Mouse (Mus musculus) embryonic facial prominence, embryonic 14.5 days (tissue): ENCODE results near the gene Sfmbt2. TPM values are rescaled to one million over a fixed set of nuclear protein-coding genes. Genes with fewer than 3 reads are reported as not detected.
A peak's percentile ranks its signal among the peaks of the same experiment; 100 is the strongest.

Experiments
- ATAC-seq: fragments of 200-750 bp; cut with Nextera tagmentation; 2 replicates; pipeline ENCODE4 v1.8.0; 2017; ENCODE audit warnings: low read depth, moderate number of reproducible peaks, moderate TSS enrichment
- DNase-seq: peaks from one replicate; pipeline ENCODE4 v3.0.0-alpha.2; 2015; ENCODE audit warnings: low spot score
- H3K27ac ChIP-seq: fragments of 300-500 bp; sonication (generic); replicated peaks from 2 replicates; pipeline ENCODE4 v1.5.1; 2014; ENCODE audit warnings: low read depth, mild to moderate bottlenecking, low read length, moderate library complexity
- H3K27me3 ChIP-seq: fragments of 300-500 bp; sonication (generic); replicated peaks from 2 replicates; pipeline ENCODE4 v1.6.1; 2014; ENCODE audit warnings: low read length; ENCODE audit not compliant: control insufficient read depth, insufficient read depth
- H3K36me3 ChIP-seq: fragments of 300-500 bp; sonication (generic); 2 replicates; pipeline ENCODE4 v1.6.1; 2014; ENCODE audit warnings: low read length, mixed read lengths; ENCODE audit not compliant: control insufficient read depth, insufficient read depth
- H3K4me1 ChIP-seq: fragments of 300-500 bp; sonication (generic); 2 replicates; pipeline ENCODE4 v1.6.1; 2014; ENCODE audit warnings: antibody characterized with exemption, low read length; ENCODE audit not compliant: control insufficient read depth, insufficient read depth
- H3K4me2 ChIP-seq: fragments of 300-500 bp; sonication (generic); 2 replicates; pipeline ENCODE4 v1.6.1; 2014; ENCODE audit warnings: low read depth, mild to moderate bottlenecking, low read length, moderate library complexity, mixed read lengths
- H3K4me3 ChIP-seq: fragments of 300-500 bp; sonication (generic); 2 replicates; pipeline ENCODE4 v1.5.1; 2014; ENCODE audit warnings: low read depth, mild to moderate bottlenecking, low read length
- H3K9ac ChIP-seq: fragments of 300-500 bp; sonication (generic); 2 replicates; pipeline ENCODE4 v1.6.1; 2014; ENCODE audit warnings: low read depth, mild to moderate bottlenecking, low read length, moderate library complexity, mixed read lengths
- H3K9me3 ChIP-seq: fragments of 300-500 bp; sonication (generic); 2 replicates; pipeline ENCODE4 v1.6.1; 2016; ENCODE audit warnings: low read length; ENCODE audit not compliant: control insufficient read depth
- WGBS: fragments of 180-500 bp; shearing (Covaris S2); extraction: QIAGEN DNeasy Blood & Tissue Kit; methylation state at CpG from one replicate; pipeline ENCODE4 v1.1.7; 2014; 5-methylcytosine and 5-hydroxymethylcytosine counted together
- polyA plus RNA-seq: library from polyadenylated mRNA; unstranded; fragments of >200 nt; fragmentation: Nextera tagmentation; extraction: Ambion mirVana; gene quantifications from 2 replicates; pipeline ENCODE4 v1.2.1, GENCODE M21; 2014

Sfmbt2 gene
- polyA plus RNA-seq, 1 experiment from 2014 or later: 2.5 TPM

DNA sequence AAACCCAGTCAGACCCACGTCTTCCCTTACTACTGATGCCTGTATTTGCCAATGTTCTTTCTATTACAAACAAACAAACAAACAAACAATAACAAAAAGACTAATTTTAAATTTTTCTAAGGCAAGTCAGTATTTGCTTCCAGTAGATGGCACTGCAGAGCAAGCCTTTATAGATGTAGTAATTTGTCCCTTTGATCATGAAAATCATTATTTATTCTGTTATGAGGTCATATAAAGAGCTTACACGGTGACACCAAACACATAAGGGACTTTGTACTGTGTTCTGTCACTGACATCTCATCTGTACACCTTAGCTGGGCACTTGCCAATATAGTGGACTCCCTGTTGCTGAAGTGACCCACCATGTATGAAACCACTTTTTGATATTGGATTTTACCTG lies 4.0 kb upstream of the Sfmbt2 start:
- DNase-seq: peak; percentile 33
- WGBS: 20% methylated on average over 2 of the region's 2 CpGs
- 0 out of 2 replicates have a peak, but pooled peaks cover under 1% of the 10 kb centered on the region for H3K4me1 ChIP-seq

DNA sequence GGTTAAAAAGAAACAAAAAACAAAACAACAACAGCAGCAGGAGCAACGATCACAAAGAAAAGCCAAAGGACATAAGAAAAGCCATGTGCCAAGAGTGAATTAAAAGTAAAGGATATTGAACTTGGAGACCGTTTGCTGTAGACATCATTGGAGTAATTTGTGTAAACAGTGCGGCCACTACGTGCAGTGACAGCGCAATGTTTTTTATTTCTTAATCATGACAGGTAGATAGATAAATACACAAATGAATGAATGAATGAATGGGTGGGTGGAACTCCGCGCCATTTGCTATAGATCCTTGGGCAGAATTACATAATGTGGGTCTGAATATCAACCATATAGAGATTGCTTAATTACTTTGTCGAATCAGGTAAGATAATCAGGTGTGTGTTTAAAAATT lies 634 bp upstream of the Sfmbt2 start:
- WGBS: 4% methylated on average over 8 of the region's 8 CpGs
- H3K4me2 ChIP-seq: no peak overlapping the region
- H3K4me1 ChIP-seq: peaks cover 12% of the 10 kb centered on the region
- ATAC-seq: no peak
- no peak overlapping the region for H3K9ac ChIP-seq
- H3K27ac ChIP-seq: no peak overlapping the region
- no peak for DNase-seq
- peaks cover 73% of the 10 kb centered on the region for H3K27me3 ChIP-seq
- no peaks in the 10 kb centered on the region for H3K9me3 ChIP-seq
- no peaks in the 10 kb centered on the region for H3K36me3 ChIP-seq
- H3K4me3 ChIP-seq: no peak overlapping the region

More for the DNA sequence above, 4.0 kb upstream of the Sfmbt2 start:
- Histone ChIP-seq H3K4me2 (no peak overlapping the region), H3K27ac (no peak overlapping the region), H3K9me3 (no peaks in the 10 kb centered on the region), H3K4me3 (no peak overlapping the region), H3K9ac (no peak overlapping the region), H3K36me3 (no peaks in the 10 kb centered on the region), H3K27me3 (peaks cover 51% of the 10 kb centered on the region)
- no peak for ATAC-seq

DNA sequence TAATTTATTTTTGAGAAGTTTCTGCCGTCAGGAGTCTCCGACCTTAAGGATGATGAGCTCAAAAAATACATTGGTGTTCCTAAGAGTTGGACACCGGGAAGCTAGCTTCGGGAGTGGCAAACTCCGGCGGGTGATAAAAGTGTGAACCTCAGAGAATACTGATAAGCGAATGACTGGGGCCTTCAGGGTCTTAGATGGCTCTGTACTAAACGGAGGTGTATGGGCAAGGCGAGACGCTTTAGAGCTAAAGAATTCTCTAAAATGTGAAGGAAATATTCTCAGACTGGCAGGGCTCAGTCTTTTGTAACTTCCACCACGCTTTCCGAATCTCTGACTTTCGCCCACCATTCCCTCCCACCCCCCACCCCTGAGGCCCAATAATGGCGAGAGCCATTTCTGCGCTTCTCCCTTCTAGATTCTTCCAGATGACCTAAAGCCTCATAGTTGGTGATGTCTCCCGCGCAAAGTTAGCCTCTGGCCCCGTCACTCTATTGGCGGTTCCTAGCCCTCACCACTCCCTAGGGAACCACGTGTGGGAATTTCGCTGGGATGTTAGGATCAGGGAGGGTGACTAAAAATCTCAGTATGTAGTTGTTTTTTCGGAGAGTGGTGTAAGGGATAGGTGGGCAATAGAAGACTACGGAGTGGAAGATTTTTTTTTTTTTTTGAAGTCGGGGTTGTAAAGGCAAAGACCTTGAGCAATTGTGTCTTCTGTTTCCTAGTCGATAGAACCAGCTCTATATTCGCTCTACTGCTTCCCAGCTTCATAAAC lies 563 bp downstream of the Sfmbt2 start:
- peaks cover 81% of the 10 kb centered on the region for H3K27me3 ChIP-seq
- H3K4me1 ChIP-seq: peaks cover 12% of the 10 kb centered on the region
- H3K27ac ChIP-seq: no peak overlapping the region
- 1% methylated on average over 26 of the region's 26 CpGs for WGBS
- no peaks in the 10 kb centered on the region for H3K9me3 ChIP-seq
- ATAC-seq (no peak), DNase-seq (no peak)
- no peak overlapping the region for H3K9ac ChIP-seq
- no peaks in the 10 kb centered on the region for H3K36me3 ChIP-seq
- no peak overlapping the region for H3K4me2 ChIP-seq
- peak overlapping the region; percentile 64; the same call in 1 of the 2 replicates for H3K4me3 ChIP-seq

DNA sequence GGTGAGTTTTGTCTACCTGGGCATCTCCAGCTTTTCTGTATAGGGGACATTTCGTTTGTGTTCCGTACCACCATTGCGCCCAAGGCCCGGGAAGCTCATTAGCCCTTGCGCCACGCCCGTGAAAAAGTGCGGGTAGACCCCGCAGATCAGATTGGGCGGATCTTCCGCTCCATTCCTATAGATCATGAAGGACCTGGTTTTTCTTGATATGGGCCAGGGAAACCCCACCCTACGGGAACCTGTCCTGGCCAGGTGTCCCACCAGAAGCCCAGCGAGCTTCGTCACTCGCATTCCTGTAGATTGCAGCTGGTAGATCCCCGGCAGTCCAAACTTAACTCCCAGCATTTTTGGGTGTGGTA lies 1.1 kb downstream of the Sfmbt2 start:
- Histone ChIP-seq H3K9me3 (no peaks in the 10 kb centered on the region), H3K36me3 (no peaks in the 10 kb centered on the region), H3K4me2 (peak overlapping the region; percentile 91), H3K27me3 (peaks cover 85% of the 10 kb centered on the region), H3K4me3 (peak overlapping the region; percentile 64), H3K27ac (no peak overlapping the region), H3K9ac (no peak overlapping the region), H3K4me1 (peaks cover 12% of the 10 kb centered on the region)
- ATAC-seq: no peak
- 2% methylated on average over 16 of the region's 16 CpGs for WGBS
- DNase-seq: no peak

DNA sequence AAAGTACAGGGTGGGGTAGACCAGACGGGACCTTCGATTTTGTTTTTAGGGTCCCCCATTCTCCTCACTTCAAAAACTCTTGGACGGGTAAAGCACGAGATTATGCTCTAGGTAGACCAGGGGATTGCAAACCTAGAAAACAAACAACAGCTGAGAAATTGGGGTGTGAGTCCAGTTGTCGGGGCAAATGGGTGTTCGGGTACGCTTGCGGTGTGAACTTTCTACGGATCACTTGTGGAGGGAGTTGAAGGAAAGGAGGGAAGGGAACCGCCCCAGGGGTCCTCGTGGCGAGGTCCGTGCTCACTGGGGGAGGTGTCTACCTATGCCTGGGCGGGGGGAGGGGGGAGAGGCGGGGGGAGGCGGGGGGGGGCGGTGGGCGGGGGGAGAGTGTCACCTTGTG lies 1.6 kb downstream of the Sfmbt2 start:
- Histone ChIP-seq H3K4me1 (peaks cover 12% of the 10 kb centered on the region), H3K27ac (no peak overlapping the region), H3K36me3 (no peaks in the 10 kb centered on the region), H3K27me3 (peaks cover 80% of the 10 kb centered on the region), H3K9ac (no peak overlapping the region), H3K4me2 (peak overlapping the region; percentile 91), H3K4me3 (peak overlapping the region; percentile 64), H3K9me3 (no peaks in the 10 kb centered on the region)
- no peak for ATAC-seq
- WGBS: 3% methylated on average over 9 of the region's 18 CpGs
- no peak for DNase-seq

DNA sequence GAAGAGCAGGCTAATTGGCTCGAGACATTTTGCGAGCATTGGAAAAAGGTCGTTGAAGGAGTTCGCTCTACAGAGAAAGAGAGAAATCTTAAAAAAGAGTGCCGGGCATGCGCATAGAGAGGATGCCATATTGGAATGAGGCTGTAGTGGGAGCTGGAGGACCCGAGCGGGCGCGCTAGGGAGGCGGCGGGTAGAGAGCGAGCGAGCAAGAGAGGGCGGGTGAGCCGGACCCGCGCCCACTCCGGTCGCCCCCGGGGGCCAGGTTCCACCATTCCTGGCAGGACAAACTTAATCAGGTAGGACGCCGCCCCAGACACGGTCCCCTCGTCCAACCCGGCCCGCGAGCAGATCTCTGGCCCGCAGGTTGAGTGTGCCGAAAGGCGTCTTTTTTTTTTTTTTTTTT lies 2.0 kb downstream of the Sfmbt2 start:
- Histone ChIP-seq H3K4me1 (peaks cover 12% of the 10 kb centered on the region), H3K4me3 (peak overlapping the region; percentile 64), H3K27ac (no peak overlapping the region), H3K36me3 (no peaks in the 10 kb centered on the region), H3K4me2 (peak overlapping the region; percentile 91), H3K9ac (peak overlapping the region; percentile 68), H3K27me3 (peaks cover 80% of the 10 kb centered on the region), H3K9me3 (no peaks in the 10 kb centered on the region)
- WGBS: 1% methylated on average over 18 of the region's 31 CpGs
- DNase-seq: peak; percentile 87
- ATAC-seq: peak; percentile 80

DNA sequence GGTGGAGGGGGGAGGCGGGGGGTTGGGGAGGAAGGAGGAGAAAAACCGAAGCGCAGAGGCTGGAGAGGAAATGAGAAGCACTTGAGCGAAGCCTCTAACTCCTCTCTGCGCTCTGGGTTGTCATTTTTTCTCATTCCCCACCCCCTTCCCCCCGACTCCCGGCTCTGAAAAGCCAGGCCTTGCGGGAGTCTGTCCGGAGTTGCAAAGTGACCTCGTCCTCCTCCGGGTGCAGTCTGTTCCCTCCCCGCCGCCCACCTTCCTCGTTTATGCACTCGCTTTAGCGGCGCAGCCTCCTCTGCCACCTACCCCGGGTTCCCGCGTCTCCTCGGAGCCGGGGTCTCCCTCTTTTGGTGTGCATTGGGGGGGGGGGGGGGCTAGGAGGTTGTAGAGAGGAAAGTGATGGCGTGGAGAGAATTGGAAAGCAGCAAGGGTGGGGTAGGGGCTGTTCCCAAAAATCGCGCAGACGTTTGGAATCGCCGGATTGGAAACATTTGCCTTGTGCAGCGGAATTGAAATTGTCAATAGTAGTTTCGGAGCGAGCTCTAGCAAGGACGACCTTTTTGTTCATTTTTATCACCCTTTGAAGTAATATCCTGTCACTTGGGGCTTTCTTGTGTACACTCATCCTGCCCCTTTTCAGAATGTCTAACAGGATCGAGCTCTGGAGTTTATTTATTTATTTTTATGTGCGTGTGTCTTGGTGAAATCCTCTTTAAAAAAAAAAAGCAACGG lies 2.6 kb downstream of the Sfmbt2 start:
- peak; percentile 41 for DNase-seq
- Histone ChIP-seq H3K27ac (no peak overlapping the region), H3K9me3 (no peaks in the 10 kb centered on the region), H3K4me3 (peak overlapping the region; percentile 64), H3K9ac (peak overlapping the region; percentile 68), H3K4me1 (peaks cover 12% of the 10 kb centered on the region), H3K27me3 (peaks cover 77% of the 10 kb centered on the region), H3K36me3 (no peaks in the 10 kb centered on the region), H3K4me2 (peak overlapping the region; percentile 91)
- ATAC-seq: 0 out of 2 replicates have a peak, but pooled peaks have one; percentile 10
- 1% methylated on average over 32 of the region's 35 CpGs for WGBS

DNA sequence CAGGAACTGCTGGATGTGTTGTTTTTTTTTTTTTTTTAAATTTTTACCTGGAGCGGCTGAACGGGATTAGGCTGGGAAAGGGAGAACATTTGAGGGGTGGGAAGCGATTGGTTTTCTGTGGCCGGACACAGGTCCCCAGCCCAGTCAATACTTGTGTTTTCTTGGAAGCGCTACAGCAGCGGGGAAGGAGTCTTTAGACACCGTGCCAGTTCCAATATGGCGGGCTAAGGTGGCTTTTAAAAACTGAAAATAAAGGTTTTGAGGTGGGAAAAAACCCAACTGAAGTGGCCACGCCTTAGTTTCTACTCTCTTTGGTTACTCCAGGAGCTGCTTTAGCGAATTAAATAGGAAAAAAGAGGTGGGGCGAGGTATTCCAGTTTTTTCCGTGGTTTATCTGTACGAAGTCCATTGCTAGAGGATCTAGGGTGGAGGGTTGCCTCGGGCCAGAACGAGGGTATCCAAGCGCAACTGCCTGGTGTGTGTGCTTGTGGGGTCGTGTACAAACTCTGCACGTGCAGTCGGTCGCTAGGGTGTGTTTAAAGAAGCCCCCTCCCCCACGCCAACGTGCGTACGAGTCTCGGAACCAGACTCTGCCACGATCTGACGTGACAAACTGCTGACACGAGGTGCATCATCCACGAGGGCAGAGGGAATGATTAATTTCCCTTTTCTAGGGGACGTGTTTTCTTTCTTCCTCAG lies 3.3 kb downstream of the Sfmbt2 start:
- H3K4me2 ChIP-seq: peak overlapping the region; percentile 91
- H3K36me3 ChIP-seq: no peaks in the 10 kb centered on the region
- peak overlapping the region; percentile 64 for H3K4me3 ChIP-seq
- H3K27ac ChIP-seq: no peak overlapping the region
- H3K27me3 ChIP-seq: peaks cover 70% of the 10 kb centered on the region
- DNase-seq: no peak
- peak overlapping the region; percentile 68 for H3K9ac ChIP-seq
- no peak for ATAC-seq
- under 1% methylated on average over 30 of the region's 30 CpGs for WGBS
- peaks cover 12% of the 10 kb centered on the region for H3K4me1 ChIP-seq
- H3K9me3 ChIP-seq: no peaks in the 10 kb centered on the region
